Mouse (Mus musculus) heart, embryonic 12.5 days (tissue): ENCODE measurements around the gene Stat4. TPM values are rescaled to one million over a fixed set of nuclear protein-coding genes. Genes with fewer than 3 reads are reported as not detected.

ENCODE experiments used
- ATAC-seq: fragments of 200-750 bp; cut with Nextera tagmentation; 2 replicates; pipeline ENCODE4 v1.8.0; 2017; ENCODE audit warnings: moderate TSS enrichment, moderate library complexity; ENCODE audit not compliant: insufficient number of reproducible peaks, low FRiP score
- H3K27ac ChIP-seq: fragments of 300-500 bp; sonication (generic); 2 replicates; pipeline ENCODE4 v1.5.1; 2016; ENCODE audit warnings: mild to moderate bottlenecking, moderate library complexity; ENCODE audit not compliant: poor library complexity, severe bottlenecking
- H3K27me3 ChIP-seq: fragments of 300-500 bp; sonication (generic); replicated peaks from 2 replicates; pipeline ENCODE4 v1.6.1; 2016; ENCODE audit warnings: mild to moderate bottlenecking, moderate library complexity
- H3K36me3 ChIP-seq: fragments of 300-500 bp; sonication (generic); 2 replicates; pipeline ENCODE4 v1.6.1; 2016; ENCODE audit warnings: mild to moderate bottlenecking, moderate library complexity
- H3K4me1 ChIP-seq: fragments of 300-500 bp; sonication (generic); replicated peaks from 2 replicates; pipeline ENCODE4 v1.6.1; 2016; ENCODE audit warnings: mild to moderate bottlenecking
- H3K4me2 ChIP-seq: fragments of 300-500 bp; sonication (generic); 2 replicates; pipeline ENCODE4 v1.6.1; 2016; ENCODE audit warnings: mild to moderate bottlenecking, moderate library complexity
- H3K4me3 ChIP-seq: fragments of 300-500 bp; sonication (generic); 2 replicates; pipeline ENCODE4 v1.5.1; 2016; ENCODE audit warnings: mild to moderate bottlenecking
- H3K9ac ChIP-seq: fragments of 300-500 bp; sonication (generic); 2 replicates; pipeline ENCODE4 v1.6.1; 2016; ENCODE audit warnings: mild to moderate bottlenecking, moderate library complexity
- H3K9me3 ChIP-seq: fragments of 300-500 bp; sonication (generic); replicated peaks from 2 replicates; pipeline ENCODE4 v1.6.1; 2016; ENCODE audit warnings: mild to moderate bottlenecking, moderate library complexity
- WGBS: fragments of 180-500 bp; shearing (Covaris S2); methylation state at CpG from one replicate; pipeline ENCODE4 v1.1.7; 2016; 5-methylcytosine and 5-hydroxymethylcytosine counted together
- polyA plus RNA-seq: library from polyadenylated mRNA; unstranded; fragments of >200 nt; fragmentation: Nextera tagmentation; extraction: Ambion mirVana; gene quantifications from 2 replicates; pipeline ENCODE4 v1.2.1, GENCODE M21; 2016

Stat4 gene
- polyA plus RNA-seq, 1 experiment from 2014 or later = 2.6 TPM

GRCm38 (mm10) chr1:51996751-51997659, 10.1 kb downstream of the Stat4 start:
- peak overlapping the region; percentile 2; the same call in 1 of the 2 replicates for H3K4me2 ChIP-seq
- H3K36me3 ChIP-seq = no peaks in the 10 kb centered on the region
- H3K9me3 ChIP-seq = no peaks in the 10 kb centered on the region
- WGBS = 22% methylated on average over 11 of the region's 11 CpGs
- H3K27me3 ChIP-seq = no peaks in the 10 kb centered on the region; the same call in 1 of the 2 replicates
- peak; percentile 86 for ATAC-seq
- peaks cover 19% of the 10 kb centered on the region for H3K4me1 ChIP-seq
- no peak overlapping the region for H3K9ac ChIP-seq
- H3K4me3 ChIP-seq = no peak overlapping the region
- H3K27ac ChIP-seq = peak overlapping the region; percentile 83

GRCm38 (mm10) chr1:51998542-51998941, 11.6 kb downstream of the Stat4 start:
- no peak overlapping the region for H3K4me2 ChIP-seq
- no peak overlapping the region for H3K27ac ChIP-seq
- H3K36me3 ChIP-seq = no peaks in the 10 kb centered on the region
- no peak for ATAC-seq
- H3K9me3 ChIP-seq = no peaks in the 10 kb centered on the region
- H3K27me3 ChIP-seq = no peaks in the 10 kb centered on the region; the same call in 1 of the 2 replicates
- WGBS = 35% methylated on average over 5 of the region's 5 CpGs
- H3K4me1 ChIP-seq = peaks cover 7% of the 10 kb centered on the region; the same call in 1 of the 2 replicates
- no peak overlapping the region for H3K9ac ChIP-seq
- H3K4me3 ChIP-seq = no peak overlapping the region

- no peaks in the 10 kb centered on the region for H3K4me1 ChIP-seq
- WGBS = 30% methylated on average over 8 of the region's 8 CpGs
- no peak for ATAC-seq
Measured at GRCm38 (mm10) chr1:52004096-52004495, 17.1 kb downstream of the Stat4 start.

GRCm38 (mm10) chr1:52008443-52008842, 21.5 kb downstream of the Stat4 start:
- Histone ChIP-seq H3K9ac (peak overlapping the region; percentile 58), H3K36me3 (no peaks in the 10 kb centered on the region), H3K4me1 (no peaks in the 10 kb centered on the region), H3K4me2 (peak overlapping the region; percentile 70), H3K9me3 (no peaks in the 10 kb centered on the region), H3K4me3 (peak overlapping the region; percentile 49), H3K27me3 (0 out of 2 replicates have a peak, but pooled peaks cover 3% of the 10 kb centered on the region), H3K27ac (no peak overlapping the region)
- 5% methylated on average over 11 of the region's 11 CpGs for WGBS
- ATAC-seq = no peak

More at GRCm38 (mm10) chr1:52004096-52004495, 17.1 kb downstream of the Stat4 start:
- Histone ChIP-seq H3K9me3 (no peaks in the 10 kb centered on the region), H3K36me3 (no peaks in the 10 kb centered on the region), H3K4me2 (no peak overlapping the region), H3K27ac (no peak overlapping the region), H3K9ac (no peak overlapping the region), H3K27me3 (peaks cover 3% of the 10 kb centered on the region; the same call in 1 of the 2 replicates), H3K4me3 (no peak overlapping the region)

GRCm38 (mm10) chr1:52008947-52009346, 22.0 kb downstream of the Stat4 start:
- no peaks in the 10 kb centered on the region for H3K36me3 ChIP-seq
- 1% methylated on average over 12 of the region's 12 CpGs for WGBS
- ATAC-seq = no peak
- H3K4me1 ChIP-seq = no peaks in the 10 kb centered on the region
- no peak overlapping the region for H3K27ac ChIP-seq
- peak overlapping the region; percentile 58 for H3K9ac ChIP-seq
- peak overlapping the region; percentile 70 for H3K4me2 ChIP-seq
- H3K9me3 ChIP-seq = no peaks in the 10 kb centered on the region
- peak overlapping the region; percentile 49 for H3K4me3 ChIP-seq
- 0 out of 2 replicates have a peak, but pooled peaks cover 3% of the 10 kb centered on the region for H3K27me3 ChIP-seq

GRCm38 (mm10) chr1:52010741-52011140, 23.8 kb downstream of the Stat4 start:
- H3K36me3 ChIP-seq = no peaks in the 10 kb centered on the region
- no peak overlapping the region for H3K27ac ChIP-seq
- no peak overlapping the region for H3K4me2 ChIP-seq
- H3K4me3 ChIP-seq = no peak overlapping the region
- ATAC-seq = no peak
- H3K27me3 ChIP-seq = no peaks in the 10 kb centered on the region
- H3K9me3 ChIP-seq = no peaks in the 10 kb centered on the region
- H3K9ac ChIP-seq = no peak overlapping the region
- no peaks in the 10 kb centered on the region for H3K4me1 ChIP-seq
- 85% methylated on average over 5 of the region's 5 CpGs for WGBS

- Histone ChIP-seq H3K9ac (no peak overlapping the region), H3K4me1 (no peaks in the 10 kb centered on the region), H3K27ac (no peak overlapping the region), H3K27me3 (no peaks in the 10 kb centered on the region), H3K4me2 (no peak overlapping the region), H3K9me3 (no peaks in the 10 kb centered on the region), H3K36me3 (no peaks in the 10 kb centered on the region), H3K4me3 (no peak overlapping the region)
- no peak for ATAC-seq
- WGBS = 52% methylated on average over 2 of the region's 3 CpGs
Measured at GRCm38 (mm10) chr1:52011227-52011626, 24.3 kb downstream of the Stat4 start.

GRCm38 (mm10) chr1:52012231-52012630, 25.3 kb downstream of the Stat4 start:
- no peaks in the 10 kb centered on the region for H3K27me3 ChIP-seq
- H3K9ac ChIP-seq = no peak overlapping the region
- no peaks in the 10 kb centered on the region for H3K36me3 ChIP-seq
- no peaks in the 10 kb centered on the region for H3K4me1 ChIP-seq
- no peak for ATAC-seq
- no peak overlapping the region for H3K4me3 ChIP-seq
- H3K4me2 ChIP-seq = no peak overlapping the region
- no peaks in the 10 kb centered on the region for H3K9me3 ChIP-seq
- H3K27ac ChIP-seq = no peak overlapping the region

GRCm38 (mm10) chr1:52012757-52013156, 25.8 kb downstream of the Stat4 start:
- Histone ChIP-seq H3K9ac (no peak overlapping the region), H3K4me1 (no peaks in the 10 kb centered on the region), H3K27me3 (no peaks in the 10 kb centered on the region), H3K36me3 (no peaks in the 10 kb centered on the region), H3K9me3 (no peaks in the 10 kb centered on the region), H3K27ac (no peak overlapping the region), H3K4me3 (no peak overlapping the region), H3K4me2 (no peak overlapping the region)
- 86% methylated on average over 7 of the region's 7 CpGs for WGBS
- ATAC-seq = no peak

- no peak for ATAC-seq
Measured at GRCm38 (mm10) chr1:52019621-52020020, 32.7 kb downstream of the Stat4 start.

GRCm38 (mm10) chr1:52021936-52022725, 35.2 kb downstream of the Stat4 start:
- Histone ChIP-seq H3K36me3 (no peaks in the 10 kb centered on the region), H3K27ac (no peak overlapping the region), H3K4me2 (no peak overlapping the region), H3K4me3 (no peak overlapping the region), H3K9me3 (peaks cover 3% of the 10 kb centered on the region; the same call in 1 of the 2 replicates), H3K9ac (no peak overlapping the region), H3K27me3 (no peaks in the 10 kb centered on the region), H3K4me1 (no peaks in the 10 kb centered on the region)
- no peak for ATAC-seq
- 82% methylated on average over 4 of the region's 4 CpGs for WGBS

More at GRCm38 (mm10) chr1:52019621-52020020, 32.7 kb downstream of the Stat4 start:
- Histone ChIP-seq H3K4me1 (no peaks in the 10 kb centered on the region), H3K4me3 (no peak overlapping the region), H3K9ac (no peak overlapping the region), H3K36me3 (no peaks in the 10 kb centered on the region), H3K27ac (no peak overlapping the region), H3K9me3 (peaks cover 3% of the 10 kb centered on the region; the same call in 1 of the 2 replicates), H3K4me2 (no peak overlapping the region), H3K27me3 (no peaks in the 10 kb centered on the region)
- WGBS = 54% methylated on average over 4 of the region's 4 CpGs
